Mouse (Mus musculus) thymus, adult 18-20 months (tissue): ENCODE data around the gene Pgap1.

Experiments
- DNase-seq, 2 experiments: peaks; one replicate each; pipeline ENCODE4 v3.0.0; 2022; ENCODE audit warnings: mixed read lengths in 2 of 2

Pgap1 gene

GRCm38 (mm10) chr1:54557301-54558229, at the start of gene Pgap1:
TSS of gene Pgap1 (minus strand) at chr1:54557684.
- DNase-seq, result peak; percentile 82 to 84

DNA sequence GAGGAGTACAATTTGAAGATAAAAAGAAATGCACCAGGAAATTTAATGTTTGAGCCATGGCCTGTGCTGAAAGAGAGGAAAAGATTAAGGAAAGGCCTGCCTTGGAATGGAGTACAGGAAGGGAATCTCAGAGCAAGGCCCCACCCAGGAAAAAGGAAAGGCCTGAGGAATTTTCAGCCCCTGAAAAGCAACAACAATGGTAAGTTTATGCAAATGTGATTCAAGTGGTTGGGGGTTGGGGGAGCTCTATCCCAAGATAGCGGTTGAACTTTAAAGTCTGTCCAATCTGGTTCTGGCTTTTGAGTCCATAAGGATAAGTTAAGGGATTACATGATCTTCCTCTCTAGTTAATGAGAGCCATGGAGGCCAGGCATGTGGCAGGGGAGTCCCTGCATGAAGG, 49.5 kb upstream of the Pgap1 start:
- no peak for DNase-seq

- DNase-seq, result no peak
These were observed 44.2 kb upstream of the Pgap1 start for GRCm38 (mm10) chr1:54601692-54602091.

GRCm38 (mm10) chr1:54600275-54600674, 42.8 kb upstream of the Pgap1 start:
- no peak for DNase-seq

DNA sequence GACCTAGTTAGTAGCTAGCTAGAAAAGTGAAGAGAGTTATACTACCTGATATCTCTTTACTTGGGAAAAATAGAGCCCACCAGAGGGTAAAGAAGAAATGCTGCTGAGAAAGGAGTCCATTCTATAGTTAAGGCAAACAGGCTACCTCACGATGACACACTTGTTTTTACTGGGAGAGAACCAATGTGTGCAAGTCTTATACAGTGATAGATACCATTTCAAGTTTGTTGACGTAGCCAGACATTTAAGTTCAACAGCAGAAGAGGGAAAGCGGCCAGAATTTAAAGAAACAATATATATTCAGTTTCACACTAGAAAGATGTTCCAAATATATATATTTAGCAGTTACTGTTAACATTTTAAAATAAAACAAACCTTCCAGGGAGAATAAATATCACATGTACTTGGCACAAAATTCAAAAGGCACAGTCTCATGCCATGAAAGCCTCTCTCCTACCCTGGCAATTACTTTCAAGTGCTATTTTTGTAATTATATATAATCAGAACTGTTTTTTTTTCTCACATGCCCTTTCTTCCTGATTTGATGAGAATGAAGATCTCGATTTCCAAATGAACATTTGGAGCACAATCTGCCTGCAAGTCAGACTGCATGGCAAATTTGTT, 40.2 kb upstream of the Pgap1 start:
- no peak for DNase-seq

- no peak for DNase-seq
These were observed 38.7 kb upstream of the Pgap1 start for GRCm38 (mm10) chr1:54596151-54596550.

DNA sequence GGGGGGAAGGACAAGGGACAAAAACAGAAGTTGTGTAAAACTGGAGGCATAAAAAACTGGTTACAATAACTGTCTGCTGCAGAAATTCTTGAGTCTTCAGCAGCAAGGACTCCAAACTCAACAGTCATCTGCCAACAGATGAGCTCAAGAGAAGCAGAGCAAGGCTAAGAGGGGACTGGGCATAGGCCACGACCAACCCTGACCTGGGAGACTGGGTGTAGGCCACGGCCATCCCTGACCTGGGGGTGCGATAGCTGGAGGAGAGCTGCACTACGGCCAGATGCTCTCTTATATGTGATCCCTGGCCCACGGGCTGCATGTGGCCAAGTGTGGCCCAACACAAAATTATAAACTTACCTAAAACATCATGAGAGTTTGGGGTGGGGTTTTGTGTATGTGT, 29.6 kb upstream of the Pgap1 start:
- no peak for DNase-seq

- DNase-seq, result no peak
These were observed 28.6 kb upstream of the Pgap1 start for GRCm38 (mm10) chr1:54585971-54586555.

- peak in 1 of 2 experiments; percentile 9 for DNase-seq
These were observed 27.9 kb upstream of the Pgap1 start for GRCm38 (mm10) chr1:54585278-54585846.

DNA sequence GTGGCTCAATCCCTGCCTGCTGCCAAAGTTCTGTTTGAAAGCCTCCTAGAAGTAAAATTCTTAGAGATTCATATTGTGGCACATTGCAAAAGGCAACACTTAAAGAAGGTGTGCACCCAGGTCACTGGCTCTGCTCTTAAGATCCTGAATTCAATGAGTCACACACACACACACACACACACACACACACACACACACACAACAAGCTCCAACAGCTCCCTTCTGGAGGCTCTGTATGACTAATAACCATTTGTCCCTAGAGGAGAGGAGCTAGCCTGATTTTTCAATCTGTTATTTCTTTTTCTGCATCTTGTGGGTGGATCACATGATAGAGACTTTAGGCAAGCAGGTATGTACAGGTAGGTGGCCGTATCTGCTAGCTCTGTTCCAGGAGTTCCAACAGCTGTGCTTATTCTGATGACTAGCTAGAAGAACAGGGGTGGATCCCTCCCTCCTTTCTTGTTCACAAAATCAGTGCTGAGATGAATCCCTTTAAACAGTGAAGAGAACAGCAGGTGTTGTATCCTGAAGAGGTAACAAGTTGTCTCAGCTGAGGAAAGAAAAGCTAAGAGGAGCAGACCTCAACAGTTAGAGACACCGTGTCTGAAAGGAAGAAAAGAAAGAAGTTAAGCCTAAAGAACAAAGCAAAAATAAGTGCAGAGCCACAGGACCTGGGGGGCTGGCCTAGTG, 27.2 kb upstream of the Pgap1 start:
- no peak for DNase-seq

- no peak for DNase-seq
These were observed 21.1 kb upstream of the Pgap1 start for GRCm38 (mm10) chr1:54578358-54579184.

DNA sequence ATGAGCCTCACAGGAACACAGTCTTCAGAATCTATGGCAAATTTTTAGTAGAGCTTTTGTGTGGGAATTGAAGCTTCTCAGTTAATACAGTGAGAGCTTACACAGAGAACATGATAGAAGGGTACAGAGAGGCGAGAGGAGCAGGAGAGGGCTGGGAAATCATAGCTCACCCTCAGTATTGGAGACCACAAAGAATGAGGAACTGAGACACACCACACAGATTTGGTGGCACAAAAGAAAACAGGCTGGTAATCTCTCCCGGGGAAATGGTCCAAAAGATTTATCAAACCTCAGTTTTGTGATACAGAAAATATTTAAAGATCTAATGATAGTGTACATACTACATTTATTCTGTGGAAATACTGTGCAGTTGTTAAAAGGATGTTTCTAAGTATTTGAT, 11.6 kb upstream of the Pgap1 start:
- no peak for DNase-seq

DNA sequence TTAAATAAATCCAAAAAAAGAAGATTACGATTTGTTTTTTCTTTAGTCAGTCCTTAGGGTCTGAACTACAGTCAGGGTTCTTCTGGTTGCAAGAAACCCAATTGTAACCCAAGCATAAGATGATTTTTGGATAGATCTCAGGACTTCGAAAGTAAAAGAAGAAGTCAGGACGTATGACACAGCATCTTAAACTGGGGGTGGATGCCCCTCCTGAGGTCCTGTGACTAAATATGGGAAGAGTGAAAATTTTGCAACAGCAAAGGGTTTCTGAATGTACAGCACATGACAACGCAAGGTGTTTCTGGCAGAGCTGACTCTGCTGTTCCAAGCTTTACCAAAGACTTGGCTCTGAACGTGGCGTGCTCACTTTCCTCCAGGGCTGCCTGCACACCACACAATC, 6.4 kb upstream of the Pgap1 start:
- DNase-seq, result no peak

DNA sequence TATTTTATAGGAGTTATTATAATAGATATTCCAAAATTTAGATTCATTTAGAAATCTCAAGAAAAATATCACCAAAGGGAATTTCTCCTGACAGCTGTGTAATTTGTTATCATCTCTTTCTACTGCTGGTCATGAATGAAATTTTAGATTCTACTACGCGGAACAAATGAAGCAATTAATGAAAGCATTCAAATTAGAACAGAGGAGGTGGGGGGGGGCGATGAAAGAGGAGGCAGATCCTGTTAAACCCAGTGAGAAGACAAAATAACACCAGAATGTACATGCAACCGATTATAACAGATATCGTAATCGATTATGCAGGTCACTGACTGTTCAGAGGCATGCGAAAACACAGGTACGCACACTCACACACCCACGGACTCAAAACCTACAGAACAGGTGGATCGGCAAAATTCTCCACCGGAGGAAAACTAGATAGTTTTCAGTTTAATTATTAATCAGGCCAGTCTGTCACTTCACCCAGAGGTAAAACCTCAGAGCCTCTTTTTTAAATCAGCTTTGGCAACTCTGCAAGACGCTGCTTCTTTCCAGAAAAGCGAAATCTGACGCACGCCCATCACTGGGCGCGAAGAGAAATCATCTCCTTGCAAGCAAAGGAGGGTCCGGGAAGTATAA, 780 bp downstream of the Pgap1 start:
- no peak for DNase-seq

- no peak for DNase-seq
These were observed 1.9 kb downstream of the Pgap1 start for GRCm38 (mm10) chr1:54555364-54556140.

DNA sequence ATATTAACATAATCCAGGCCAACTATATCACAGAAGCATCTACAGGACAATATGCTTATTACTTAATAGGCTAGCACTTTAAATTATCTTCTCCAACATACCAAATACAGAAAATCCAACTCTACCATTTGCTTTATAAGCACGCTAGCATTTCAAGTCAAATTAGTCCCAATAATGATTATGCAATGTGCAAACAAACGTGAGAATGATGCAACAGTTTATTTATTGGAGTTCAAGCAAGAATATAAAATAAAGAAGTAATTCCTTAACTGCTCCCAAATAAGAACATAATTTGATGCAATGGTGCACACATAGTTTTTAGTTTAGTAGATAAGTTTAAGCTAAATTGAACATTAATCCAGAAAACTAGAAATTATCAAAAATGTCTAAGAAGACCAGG, 4.9 kb downstream of the Pgap1 start:
- DNase-seq, result no peak

DNA sequence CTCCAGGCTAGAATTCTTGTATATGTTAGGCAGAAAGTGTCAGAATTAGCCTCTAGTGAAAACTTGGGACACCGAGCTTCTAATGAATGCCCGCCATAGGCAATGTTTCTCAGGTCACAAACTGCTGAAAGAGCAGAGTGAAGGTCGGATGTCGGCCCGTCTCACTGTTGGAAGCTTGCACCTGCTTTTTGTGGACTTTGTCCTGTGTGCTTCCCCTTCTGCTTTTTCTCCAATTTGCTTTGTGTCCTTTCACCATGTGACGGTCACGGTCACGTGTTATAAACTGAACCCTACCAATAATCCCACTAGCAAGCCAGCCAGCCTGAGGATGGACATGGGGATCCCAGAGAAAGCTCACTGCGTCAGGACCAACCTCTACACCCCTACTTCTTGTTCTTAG, 12.3 kb downstream of the Pgap1 start:
- DNase-seq, result no peak

DNA sequence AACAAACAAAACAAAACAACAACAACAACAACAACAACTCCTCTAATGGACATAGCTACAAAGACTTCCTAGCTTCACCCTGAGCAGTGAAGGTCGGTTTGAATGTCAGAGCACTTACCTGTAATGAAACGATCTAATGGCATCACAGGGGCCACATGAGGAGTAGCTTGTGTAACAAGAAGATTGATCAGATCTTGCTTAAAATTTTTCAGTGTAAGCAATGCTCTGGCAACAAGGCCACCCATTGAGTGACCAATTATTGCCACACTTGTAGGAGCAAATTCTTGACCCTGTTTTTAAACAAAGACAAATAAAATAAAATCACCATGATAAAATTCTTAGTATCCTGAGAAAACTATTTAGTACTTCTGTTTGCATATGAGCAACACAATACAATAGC, 14.6 kb downstream of the Pgap1 start:
- no peak for DNase-seq

DNA sequence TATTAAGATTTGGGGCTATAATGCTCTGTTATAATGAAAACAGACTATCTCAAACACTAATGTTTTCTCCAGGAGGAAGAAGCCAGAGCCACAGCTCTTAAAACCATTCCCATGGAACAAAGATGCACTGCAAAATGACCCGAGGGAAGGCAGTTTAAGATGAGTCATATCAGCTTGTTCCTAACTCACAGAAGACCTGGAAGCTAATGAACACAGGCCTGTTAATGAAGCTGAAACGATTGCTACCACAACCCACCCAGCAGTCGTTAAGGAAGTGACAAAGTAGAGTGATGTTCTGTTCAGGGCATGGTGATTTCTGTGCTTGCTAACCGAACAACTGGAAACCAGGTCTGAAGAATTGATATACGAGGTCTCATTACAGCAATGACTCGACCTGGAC, 26.3 kb downstream of the Pgap1 start:
- no peak for DNase-seq

DNA sequence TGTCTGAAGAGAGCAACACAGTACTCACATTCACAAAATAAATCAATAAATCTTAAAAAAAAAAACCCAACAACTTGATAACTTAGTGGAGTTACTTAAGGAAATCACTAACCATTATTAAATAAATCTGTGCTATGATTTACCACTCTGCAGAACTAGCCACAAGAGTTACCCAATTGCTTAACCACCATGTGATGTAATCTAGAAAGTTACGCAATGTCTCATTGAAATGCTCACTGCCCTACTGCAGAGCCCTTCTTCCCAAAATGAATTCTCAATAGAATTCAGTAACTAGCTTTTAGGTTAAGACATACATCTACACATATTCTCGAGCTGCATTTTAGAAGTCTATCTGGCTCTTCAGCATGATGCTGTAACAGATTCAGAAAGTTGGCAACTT, 33.8 kb downstream of the Pgap1 start:
- no peak for DNase-seq
